Mouse (Mus musculus): ENCODE results near the gene Cd3eap. TPM values are rescaled to one million over a fixed set of nuclear protein-coding genes. Genes with fewer than 3 reads are reported as not detected.
A peak's percentile ranks its signal among the peaks of the same experiment; 100 is the strongest.

Gene Cd3eap
- total RNA-seq, 2 experiments from 2014 or later = 8.2 to 11.0 TPM

DNA sequence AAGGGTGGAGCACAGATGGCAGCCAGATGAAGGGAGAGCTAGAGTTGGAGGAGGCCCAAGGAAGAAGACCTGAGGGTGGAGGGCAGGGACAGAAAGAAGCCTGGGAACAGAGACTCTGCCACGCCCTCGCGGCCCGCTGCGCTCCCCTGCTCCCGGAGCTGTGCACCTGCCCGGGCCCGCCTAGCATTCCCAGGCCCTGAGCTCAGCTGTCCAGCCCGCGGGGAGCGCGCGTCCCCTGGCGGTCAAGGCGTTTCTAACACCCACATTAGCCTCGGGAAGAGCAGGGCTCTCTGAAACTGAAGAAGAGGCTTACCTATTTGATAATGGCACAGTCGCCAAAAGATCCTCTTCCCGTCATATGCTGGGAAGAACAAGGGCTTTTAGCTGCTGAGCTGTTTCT is 4.6 kb upstream of the Cd3eap start:
- peak; percentile 80 to 83 for DNase-seq
- intact Hi-C loops (cut with DNase I) = no loop called here

DNA sequence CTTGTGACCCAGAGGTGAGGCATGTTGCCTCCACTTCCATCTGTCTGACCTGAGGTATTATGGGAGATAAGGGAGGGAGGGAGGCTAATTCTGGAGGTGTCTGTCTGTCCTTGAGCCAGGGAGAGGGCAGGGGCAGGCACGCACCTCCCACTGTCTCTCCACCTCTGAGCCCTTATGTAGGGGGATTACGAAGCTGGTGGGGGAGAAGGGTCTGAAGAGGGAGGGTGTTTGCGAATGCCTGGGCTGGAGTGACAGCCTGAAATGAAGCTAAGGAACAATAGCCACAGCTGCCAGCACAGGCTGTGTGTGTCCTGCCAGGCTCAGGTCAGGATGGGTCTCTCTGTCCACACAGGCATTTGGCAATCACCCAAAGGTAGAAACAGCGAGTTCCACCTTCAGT is 3.0 kb upstream of the Cd3eap start:
- intact Hi-C loops (cut with DNase I) = no loop called here
- peak; percentile 56 to 63 for DNase-seq

DNA sequence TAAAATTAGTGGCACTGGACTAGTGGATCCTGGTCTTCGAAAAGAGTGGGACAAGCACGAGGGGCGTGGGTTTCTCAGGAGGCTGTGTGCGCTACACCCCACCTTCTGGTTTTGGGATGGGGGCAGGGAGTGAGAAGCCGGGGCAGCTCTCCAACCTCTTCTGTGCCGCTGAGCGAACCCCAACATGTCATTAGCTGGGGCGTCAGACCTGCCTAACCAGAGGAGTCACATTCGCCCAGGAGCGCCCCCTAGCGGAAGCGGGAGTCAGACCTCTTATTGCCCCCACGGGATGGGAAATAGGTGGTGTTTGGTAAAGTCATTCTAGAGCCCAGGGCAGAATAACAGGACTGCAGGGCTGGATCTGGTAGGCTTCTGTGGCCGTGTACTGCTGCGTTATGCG is 2.4 kb upstream of the Cd3eap start:
- intact Hi-C loops (cut with DNase I) = no loop called here
- peak; percentile 83 to 91 for DNase-seq

DNA sequence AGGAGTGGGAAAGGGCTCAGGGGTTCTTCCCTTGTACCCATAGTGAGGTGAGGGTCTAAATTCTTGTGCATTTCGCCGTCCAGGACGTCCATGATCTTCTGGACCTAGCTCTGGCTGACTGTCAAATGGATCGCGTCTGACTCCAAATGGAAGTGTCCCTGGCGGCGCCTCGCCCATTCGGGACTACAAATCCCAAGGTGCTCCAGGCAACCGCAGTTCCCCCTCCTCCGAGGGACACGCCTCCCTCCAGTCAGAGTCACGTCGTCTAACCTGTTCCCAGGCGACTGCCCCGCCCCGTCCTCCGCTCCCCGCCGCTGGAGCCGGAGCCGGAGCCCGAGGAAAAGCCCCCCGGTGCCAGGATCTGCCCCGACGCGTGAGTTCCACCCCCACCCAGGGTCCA is 1.7 kb upstream of the Cd3eap start:
- DNase-seq = peak; percentile 95
- intact Hi-C loops (cut with DNase I) = no loop called here

DNA sequence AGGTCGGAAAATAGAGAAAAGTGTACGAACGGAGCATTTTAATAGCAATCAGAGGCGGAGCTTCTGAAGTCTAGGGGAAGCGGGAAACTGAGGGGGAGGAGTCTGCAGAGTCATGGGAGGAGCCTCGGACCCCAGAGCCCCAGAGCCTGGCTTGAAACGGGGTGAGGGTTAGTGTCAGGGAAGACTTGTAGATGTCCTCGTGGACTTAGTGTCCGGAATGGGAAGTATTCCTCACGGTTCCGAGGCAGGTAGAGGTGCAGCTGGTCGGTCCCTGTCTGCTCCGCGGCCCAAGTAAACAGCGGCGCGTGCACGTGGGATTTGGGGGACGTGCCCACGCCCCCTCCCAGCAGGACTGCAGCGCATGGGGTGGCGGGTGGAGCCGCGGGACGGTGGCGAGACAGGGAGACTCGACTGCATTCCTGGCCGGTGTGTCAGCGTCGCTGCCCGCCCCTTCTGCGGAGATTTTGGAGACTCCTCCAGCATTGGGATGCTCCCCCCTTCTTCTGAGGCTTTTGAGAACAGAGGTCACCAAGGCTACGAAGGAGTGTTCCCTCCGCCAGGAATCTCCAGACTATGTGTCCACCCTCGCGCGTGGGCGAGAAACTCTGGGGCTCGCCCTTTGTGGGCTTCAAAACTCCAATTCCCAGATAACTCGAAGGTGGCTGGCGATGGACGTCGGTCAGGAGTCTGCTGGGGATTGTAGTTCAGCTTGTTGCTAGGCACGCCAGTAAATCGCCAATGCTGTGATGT is 784 bp upstream of the Cd3eap start:
- DNase-seq = peak; percentile 85 to 86
- intact Hi-C loops (cut with DNase I) = no loop called here

DNA sequence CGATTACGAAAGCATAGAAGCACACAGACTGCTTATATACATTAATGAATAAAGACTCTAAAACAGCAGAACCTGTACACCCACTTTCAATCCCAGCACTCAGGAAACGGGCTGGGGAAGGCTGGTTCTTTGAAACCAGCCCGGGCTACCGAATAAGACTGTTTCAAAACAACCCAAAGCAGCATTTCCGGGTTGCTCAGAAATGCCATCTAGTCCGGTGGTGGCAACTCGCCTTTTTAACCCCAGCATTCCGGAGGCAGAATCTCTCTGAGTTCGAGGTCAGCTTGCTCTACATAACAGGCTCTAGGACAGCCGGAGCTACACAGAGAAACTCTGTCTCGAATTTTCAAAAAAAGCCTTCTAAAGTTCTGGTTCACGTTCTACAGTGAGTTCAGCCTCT is 649 bp downstream of the Cd3eap start:
- DNase-seq = no peak

DNA sequence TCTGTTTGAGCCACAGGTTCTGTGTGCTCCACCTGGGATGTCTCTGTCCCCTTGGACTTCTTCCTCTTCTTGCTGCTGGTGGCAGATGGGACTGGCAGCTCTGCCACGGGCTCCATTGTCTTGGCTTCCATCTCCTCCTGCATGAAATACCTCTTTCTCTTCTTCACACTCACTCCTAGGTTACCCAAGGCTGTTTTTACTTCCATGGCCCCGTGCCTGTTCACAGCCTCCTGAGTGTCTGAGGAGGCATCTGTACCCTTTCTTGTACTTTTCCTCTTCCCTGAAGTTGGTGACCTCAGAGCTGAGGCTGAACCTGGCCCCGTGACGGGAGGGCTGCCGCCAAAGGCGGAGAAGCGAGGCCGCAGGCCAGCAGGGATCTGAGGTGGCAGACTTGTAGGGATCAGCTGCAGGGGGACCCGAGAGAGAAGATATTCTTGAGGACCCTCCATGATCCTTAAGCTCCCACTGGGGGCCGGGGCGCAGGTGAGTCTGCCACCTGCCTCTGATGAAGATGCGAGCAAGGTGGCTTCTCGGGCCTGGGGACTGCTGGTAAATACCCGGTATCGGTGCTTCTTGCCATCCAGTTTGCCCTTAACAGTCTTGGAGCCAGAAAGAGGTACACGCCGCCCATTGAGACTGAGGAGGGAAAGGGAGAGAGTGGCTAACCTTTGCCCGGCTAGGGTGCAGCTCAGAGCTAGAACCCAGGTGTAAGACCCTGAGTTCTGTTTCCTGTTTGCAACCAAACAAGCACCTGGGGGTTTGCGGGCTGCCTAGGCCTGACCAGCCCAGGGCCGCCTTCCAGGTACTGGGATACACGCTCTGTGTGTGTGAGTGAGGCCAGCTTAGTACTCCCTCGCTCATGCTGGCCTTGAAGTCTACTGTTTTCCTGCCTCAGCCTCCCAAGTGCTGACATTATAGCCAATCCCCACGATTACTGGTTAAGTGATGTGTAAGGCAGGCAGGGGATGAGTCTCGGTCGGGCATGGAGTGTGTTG is 1.6 kb downstream of the Cd3eap start:
- intact Hi-C loops (cut with DNase I) = no loop called here
- no peak for DNase-seq

More for the DNA sequence above, 649 bp downstream of the Cd3eap start:
- intact Hi-C loops (cut with DNase I) = no loop called here

DNA sequence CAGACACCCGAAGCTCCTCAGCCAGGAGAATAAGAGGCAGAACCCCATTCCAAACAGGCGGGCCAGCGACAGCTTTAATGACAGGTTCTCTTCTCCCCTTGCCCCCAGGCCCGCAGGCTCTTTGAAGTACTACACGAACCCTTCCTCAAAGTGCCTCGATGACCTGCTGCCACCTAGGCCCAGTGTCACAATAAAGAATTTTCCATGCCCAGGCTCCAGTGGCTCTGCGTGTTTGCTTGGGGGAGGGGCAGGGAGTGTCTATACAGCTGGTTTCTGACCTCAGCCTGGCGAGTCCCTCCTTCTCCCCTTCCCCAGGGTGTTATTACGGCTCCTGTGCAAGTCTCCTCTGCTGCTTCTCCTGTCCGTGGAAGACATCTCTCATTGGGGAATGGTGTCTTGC is 3.0 kb downstream of the Cd3eap start:
- DNase-seq = no peak
- intact Hi-C loops (cut with DNase I) = no loop called here

DNA sequence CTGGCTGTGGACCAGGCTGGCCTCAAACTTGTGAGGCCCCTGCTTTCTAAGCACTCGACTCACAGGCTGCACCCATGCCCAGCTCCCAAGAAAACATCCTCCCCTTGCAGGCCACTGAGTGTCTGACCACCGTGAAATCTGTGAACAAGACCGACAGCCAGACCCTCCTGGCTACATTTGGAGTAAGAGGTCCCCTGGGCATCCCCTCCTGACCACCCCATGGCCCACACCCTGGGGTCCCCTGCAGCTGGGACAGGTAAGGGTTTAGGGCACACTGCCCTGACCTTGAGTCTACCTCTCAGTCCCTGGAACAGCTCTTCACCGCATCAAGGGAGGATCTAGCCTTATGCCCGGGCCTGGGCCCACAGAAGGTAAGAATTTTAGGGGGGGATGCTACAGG is 4.3 kb downstream of the Cd3eap start:
- intact Hi-C loops (cut with DNase I) = no loop called here
- DNase-seq = no peak

DNA sequence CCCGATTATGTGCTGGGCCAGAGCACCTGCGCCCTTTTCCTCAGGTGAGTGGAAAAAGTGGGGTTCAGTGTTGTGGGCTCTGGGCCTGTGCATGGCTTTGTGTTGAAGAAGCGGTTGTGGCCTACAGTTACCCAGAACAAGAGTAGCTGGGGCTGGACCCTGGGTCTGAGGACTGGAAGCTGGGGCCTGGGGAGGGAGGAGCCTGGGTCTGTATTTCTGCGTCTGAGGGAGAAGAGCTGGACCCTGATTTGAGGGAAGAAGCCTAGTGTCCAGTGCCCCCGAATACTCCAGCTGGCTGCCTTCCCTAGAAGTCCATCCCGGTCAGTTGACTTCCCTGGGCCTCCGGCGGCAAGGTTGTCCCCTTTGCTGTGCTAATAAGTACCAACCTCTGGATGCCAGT is 9.1 kb downstream of the Cd3eap start:
- intact Hi-C loops (cut with DNase I) = no loop called here
- no peak for DNase-seq

DNA sequence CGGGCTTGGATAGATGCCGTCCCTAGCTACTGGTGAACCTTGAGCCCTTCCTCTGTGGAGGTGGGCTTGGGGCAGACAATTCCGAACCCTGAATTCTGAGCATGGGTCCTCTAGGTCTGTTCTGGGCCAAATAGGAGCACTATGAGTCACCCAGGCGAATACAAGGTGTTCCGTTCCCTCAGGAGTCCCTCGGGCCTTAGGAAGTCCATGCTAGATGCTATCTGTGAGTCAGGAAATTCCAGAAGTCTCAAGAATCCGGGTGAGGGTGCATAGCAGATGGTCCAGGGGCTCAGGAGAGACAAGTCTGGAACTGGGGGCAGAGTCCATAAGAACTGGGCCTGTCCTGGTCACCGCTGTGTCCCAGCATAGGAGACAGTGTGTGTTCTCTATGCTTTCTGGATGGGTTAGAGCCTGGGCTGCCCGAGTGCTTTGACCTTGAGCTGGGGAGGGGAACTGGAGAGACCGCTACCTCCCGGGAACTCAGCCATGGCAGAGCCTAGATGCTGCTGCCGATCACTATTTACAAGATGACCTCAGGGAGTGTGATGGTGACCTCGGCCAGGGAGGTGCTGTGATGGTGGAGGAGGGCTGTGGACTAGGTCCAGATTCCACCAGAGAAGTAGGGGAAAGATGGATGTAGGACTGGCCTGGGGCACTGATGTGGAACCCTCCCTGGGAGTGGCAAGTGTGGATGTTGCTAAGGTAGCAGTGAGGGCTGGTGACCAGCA is 9.9 kb downstream of the Cd3eap start:
- no peak for DNase-seq
- intact Hi-C loops (cut with DNase I) = no loop called here

DNA sequence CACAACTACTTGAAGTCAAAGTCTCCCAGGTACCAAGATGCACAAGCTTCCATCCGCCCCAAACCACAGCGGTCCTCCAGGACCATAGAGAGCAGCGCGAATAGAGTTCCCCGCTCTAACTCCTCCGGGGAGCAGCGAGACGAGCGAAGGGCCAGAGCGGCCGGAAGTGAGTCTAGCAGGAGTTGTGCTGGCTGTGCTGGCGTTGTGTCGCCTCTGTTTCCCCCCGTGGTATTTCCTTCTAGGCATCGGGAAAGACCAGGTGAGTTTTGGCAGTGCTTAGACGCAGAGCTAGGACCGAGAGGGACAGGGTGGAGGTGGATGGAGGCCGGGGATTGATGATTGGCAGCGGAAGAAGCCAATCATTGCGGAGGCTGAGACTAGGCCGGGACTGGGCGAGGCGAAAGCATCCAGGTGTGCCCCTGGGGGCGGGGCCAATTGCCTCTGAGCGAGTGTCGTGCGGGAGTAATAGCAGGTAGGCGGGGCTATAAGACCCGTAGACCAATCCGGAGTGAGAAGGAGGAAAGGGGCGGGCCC is 14.3 kb downstream of the Cd3eap start:
- DNase-seq = peak; percentile 94 to 95
- intact Hi-C loops (cut with DNase I) = loop anchor here (5.0 kb wide), 2 partner anchors 108 to 168 kb away; partner anchors contain the start of gene Eml2

DNA sequence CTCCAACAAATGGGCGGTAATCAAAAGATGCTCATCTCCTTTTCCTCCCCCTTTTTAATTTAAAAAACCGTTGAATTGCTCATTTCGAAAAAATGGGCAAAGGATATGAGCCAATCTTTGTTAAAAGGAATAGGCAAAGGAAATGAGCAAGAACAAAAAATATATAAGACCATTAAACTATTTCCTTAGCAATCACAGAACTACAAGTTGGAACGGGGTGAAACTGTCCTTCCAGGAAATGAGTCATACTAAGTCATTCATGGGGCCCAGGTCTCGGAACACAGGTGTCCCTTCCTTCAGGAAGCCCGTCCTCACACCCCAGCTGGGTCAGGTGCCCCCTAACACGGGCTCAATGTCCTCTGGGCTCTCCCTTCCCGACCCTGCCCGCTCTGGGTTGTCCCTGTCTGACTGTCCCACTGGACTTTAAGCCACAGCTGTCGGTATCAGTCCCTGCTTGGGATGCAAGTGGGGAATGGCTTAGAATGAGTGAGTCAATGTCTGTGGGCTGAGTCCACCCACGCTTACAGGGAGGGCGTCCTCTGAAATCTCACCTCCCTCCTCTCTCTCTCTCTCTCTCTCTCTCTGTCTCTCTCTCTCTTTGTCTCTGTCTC is 14.9 kb downstream of the Cd3eap start, which contains the start of gene Ercc1:
TSS of gene Ercc1 (plus strand) at position 542 of the 611 bp plus-strand sequence.
- intact Hi-C loops (cut with DNase I) = loop anchor here (5.0 kb wide), 2 partner anchors 107 to 167 kb away; partner anchors contain the start of gene Eml2
- DNase-seq = no peak

DNA sequence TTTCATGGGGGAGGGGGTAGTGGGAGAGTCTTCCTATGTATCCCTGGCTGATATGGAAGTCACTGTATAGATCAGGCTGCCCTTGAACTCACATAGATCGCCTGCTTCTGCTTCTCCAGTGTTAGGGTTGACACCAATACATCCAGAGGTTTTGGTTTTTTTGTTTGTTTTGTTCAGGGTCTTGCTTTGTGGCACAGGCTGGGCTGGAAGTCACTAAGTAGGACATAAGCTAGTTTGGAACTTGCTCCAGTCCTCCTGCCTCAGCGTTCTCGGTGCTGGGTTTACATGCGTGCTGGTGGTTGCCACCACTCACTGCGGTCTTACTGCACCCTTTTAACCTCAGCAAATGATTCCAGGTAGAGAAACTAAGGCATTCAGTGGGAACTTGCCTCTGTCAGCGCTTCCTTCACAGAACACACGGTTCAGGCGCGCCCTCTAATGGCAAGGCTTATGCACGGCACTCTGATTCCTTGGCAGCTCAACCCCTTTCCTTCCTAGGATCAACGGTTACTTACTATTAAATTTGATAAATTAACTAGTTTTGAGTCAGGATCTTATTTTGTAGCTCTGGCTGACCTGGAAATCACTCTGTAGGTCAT is 16.0 kb downstream of the Cd3eap start:
- intact Hi-C loops (cut with DNase I) = loop anchor here (1.0 to 5.0 kb wide), 4 partner anchors 15 to 166 kb away; partner anchors contain the start of gene Eml2
- DNase-seq = peak; percentile 82 to 88

DNA sequence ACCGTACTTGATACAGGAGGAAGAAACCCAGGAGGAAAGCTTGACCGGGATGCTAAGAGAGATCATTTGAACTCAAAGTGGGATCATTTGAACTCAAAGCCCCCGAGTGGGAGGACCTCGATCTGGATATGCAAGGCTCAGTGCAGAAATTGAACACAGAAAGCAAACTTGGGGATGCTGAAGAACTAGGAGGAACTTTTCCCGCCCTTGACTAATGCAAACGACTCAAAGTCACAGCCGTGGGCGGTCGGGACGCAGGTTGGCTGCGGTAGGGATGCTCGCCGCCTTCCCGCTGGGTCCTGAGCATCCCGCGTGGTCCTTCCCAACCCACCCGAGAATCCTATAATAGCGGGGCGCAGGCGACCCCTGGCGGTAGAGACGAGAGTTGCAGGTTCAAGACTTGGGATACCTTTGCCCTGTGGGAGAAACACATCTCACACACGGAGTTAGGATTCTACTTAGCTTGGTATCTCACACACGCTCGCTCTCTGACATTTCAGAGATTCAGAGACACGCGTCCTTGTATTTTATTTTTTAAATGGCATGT is 16.7 kb downstream of the Cd3eap start:
- peak; percentile 90 to 95 for DNase-seq
- intact Hi-C loops (cut with DNase I) = loop anchor here (1.0 to 5.0 kb wide), 4 partner anchors 14 to 165 kb away; partner anchors contain the start of gene Eml2

DNA sequence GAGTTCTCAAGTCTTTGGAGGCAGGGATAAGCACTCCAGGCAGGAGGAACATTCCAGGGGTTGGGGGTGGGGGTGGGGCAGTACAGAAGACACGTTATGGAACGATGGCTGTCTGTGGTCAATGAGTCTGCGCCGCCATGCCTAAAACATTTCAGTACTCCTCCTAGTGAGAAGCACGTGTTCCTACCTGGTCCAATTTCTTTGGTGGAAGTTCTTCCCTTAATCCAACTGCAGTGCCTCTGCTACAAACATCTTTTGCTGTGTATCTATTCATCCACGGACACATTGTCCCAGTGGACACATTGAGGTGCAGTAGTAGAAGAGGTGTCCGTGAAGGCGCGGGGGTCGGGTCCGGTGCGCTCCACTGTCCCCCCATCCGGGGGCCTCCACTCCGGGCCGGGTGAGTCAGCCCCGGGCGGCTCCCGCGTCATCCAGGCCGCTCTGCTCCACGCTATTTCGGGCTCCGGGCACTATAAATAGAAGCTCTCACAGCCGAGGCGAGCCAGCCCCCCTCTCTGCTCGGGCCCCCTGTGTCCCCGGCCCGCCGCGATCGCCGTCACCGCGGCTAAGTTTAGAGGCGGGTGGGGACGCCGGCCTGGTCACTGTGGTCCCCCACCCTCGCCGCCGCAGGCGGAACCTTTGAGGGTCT is 17.4 kb downstream of the Cd3eap start:
- intact Hi-C loops (cut with DNase I) = loop anchor here (2.0 to 5.0 kb wide), 3 partner anchors 13 to 165 kb away; partner anchors contain the start of gene Eml2

DNA sequence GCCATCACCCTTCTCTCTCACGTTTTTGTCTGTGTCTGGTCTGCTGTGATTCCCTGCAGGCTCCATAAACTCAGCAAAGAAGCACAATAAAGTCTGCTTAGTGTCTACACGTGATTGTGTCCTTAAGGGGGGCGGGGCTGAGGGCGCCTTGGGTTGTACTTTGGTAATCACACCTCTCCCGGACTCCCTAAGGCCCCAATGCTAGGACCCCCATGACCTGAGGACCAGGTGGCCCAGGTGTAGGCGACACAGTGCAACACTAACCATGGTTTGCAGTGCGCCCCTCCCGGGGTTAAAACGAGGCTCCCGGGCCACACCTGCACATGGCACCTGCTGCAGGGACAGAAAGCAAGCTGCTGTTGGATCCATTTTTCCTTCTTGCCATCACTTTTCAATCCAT is 18.0 kb downstream of the Cd3eap start:
- DNase-seq = no peak
- intact Hi-C loops (cut with DNase I) = loop anchor here (5.0 kb wide), 2 partner anchors 104 to 164 kb away; partner anchors contain the start of gene Eml2

More for the DNA sequence above, 17.4 kb downstream of the Cd3eap start:
- DNase-seq = peak; percentile 82 to 89

DNA sequence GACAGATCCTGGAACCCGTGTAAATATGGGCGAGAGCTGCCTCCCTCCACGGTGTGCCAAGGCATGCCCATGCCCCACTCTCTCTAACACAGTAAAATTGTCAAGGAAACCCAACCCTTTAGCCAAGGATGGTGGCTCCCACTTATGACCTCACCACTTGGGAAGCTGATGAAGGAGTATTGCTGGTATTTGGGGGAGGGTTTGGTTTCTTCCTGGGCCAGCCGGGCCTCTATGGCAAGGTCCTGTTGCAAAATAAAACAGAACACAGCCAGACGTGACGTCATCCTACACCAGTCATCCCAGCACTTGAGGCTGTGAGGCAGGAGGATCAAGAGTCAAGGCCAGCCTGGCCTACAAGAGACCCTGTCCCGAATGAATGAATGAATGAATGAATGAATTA is 20.7 kb downstream of the Cd3eap start:
- intact Hi-C loops (cut with DNase I) = no loop called here

More for the DNA sequence above, 20.7 kb downstream of the Cd3eap start:
- no peak for DNase-seq

Data from heart, postnatal 10 days (tissue).